Mouse (Mus musculus) neural tube, embryonic 13.5 days (tissue): ENCODE measurements around the gene Phkb. TPM values are rescaled to one million over a fixed set of nuclear protein-coding genes. Genes with fewer than 3 reads are reported as not detected.

Source experiments
- polyA plus RNA-seq: library from polyadenylated mRNA; unstranded; fragments of >200 nt; fragmentation: Nextera tagmentation; extraction: Ambion mirVana; gene quantifications from 2 replicates; pipeline ENCODE4 v1.2.1, GENCODE M21; 2015

Gene Phkb
- polyA plus RNA-seq, 1 experiment from 2014 or later = 36.0 TPM

Other genes starting within 250 kb of the Phkb start
- gene Neto2, start 140.0 kb upstream of the Phkb start, polyA plus RNA-seq = 41.2 and 42.3 TPM in 2 replicates
- gene Itfg1, start within 50 bp of the Phkb start, polyA plus RNA-seq = 169 and 170 TPM in 2 replicates